Mouse (Mus musculus) heart, embryonic 15.5 days (tissue): ENCODE measurements at regions not wholly inside any gene's neighbourhood (a gene's known extent, or its start where the extent isn't known, plus 50 kb on each side); places are given as distances from the start of the nearest gene placed in this dataset.
"Not testable (repeated sequence)": the region's sequence is repeated elsewhere in the genome, so short reads cannot be mapped to it uniquely, and the experiment has no call there.

ENCODE experiments used
- ATAC-seq: fragments of 200-750 bp; cut with Nextera tagmentation; replicated peaks from 2 replicates; pipeline ENCODE4 v1.8.0; 2017; ENCODE audit warnings: low read depth, moderate TSS enrichment; ENCODE audit not compliant: insufficient number of reproducible peaks, insufficient read depth, low FRiP score
- H3K27ac ChIP-seq: fragments of 300-500 bp; sonication (generic); 2 replicates; pipeline ENCODE4 v1.5.1; 2015; ENCODE audit warnings: mild to moderate bottlenecking, inconsistent platforms
- H3K27me3 ChIP-seq: fragments of 300-500 bp; sonication (generic); 2 replicates; pipeline ENCODE4 v1.6.1; 2015; ENCODE audit warnings: inconsistent platforms
- H3K36me3 ChIP-seq: fragments of 300-500 bp; sonication (generic); 2 replicates; pipeline ENCODE4 v1.6.1; 2015; ENCODE audit warnings: mild to moderate bottlenecking, inconsistent platforms
- H3K4me1 ChIP-seq: fragments of 300-500 bp; sonication (generic); replicated peaks from 2 replicates; pipeline ENCODE4 v1.6.1; 2015; ENCODE audit warnings: inconsistent platforms
- H3K4me2 ChIP-seq: fragments of 300-500 bp; sonication (generic); 2 replicates; pipeline ENCODE4 v1.6.1; 2015; ENCODE audit warnings: inconsistent platforms, mild to moderate bottlenecking, moderate library complexity
- H3K4me3 ChIP-seq: fragments of 300-500 bp; sonication (generic); 2 replicates; pipeline ENCODE4 v1.5.1; 2015; ENCODE audit warnings: mild to moderate bottlenecking, inconsistent platforms
- H3K9ac ChIP-seq: fragments of 300-500 bp; sonication (generic); 2 replicates; pipeline ENCODE4 v1.6.1; 2015; ENCODE audit warnings: mild to moderate bottlenecking, inconsistent platforms
- H3K9me3 ChIP-seq: fragments of 300-500 bp; sonication (generic); replicated peaks from 2 replicates; pipeline ENCODE4 v1.6.1; 2016; ENCODE audit warnings: inconsistent platforms
- WGBS: fragments of 180-500 bp; shearing (Covaris S2); methylation state at CpG from one replicate; pipeline ENCODE4 v1.1.7; 2015; ENCODE audit warnings: mixed read lengths; 5-methylcytosine and 5-hydroxymethylcytosine counted together

DNA sequence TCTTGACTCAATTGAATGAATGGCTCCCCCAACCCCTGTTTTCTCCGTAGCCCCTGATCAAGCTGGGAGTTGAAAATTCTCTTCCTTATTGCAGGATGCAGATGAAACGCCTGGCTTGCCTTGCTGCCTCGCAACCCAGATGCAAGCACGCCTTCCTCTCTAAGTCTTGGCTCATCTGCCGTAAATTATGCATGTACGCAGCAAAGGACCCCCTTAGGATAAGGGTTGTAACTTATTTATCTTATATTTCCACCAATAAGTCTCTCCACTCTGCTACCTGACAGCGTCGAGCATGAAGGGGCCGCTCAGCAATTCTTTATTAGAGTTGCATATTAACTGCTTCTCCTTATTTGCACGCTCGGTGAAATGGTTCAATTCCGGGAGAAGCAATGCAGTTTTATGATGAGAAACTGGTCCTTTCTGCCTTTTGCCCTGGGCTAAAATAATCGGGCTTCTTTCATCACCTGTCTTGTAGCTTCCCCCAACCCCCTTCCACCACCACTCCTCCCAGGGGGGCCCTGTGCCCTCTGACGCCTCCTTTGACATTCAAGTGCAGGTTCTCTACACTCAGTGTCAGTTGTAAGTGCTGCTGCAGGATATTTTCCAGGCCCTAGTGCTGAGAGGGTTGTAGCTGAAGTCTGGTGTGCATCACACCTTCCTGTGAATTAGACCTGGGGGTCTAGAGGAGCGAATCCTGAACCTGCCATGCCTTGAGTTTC, 246.0 kb downstream of the Eipr1 start:
- H3K4me1 ChIP-seq, result peaks cover 35% of the 10 kb centered on the region
- 41% methylated on average over 15 of the region's 15 CpGs for WGBS

DNA sequence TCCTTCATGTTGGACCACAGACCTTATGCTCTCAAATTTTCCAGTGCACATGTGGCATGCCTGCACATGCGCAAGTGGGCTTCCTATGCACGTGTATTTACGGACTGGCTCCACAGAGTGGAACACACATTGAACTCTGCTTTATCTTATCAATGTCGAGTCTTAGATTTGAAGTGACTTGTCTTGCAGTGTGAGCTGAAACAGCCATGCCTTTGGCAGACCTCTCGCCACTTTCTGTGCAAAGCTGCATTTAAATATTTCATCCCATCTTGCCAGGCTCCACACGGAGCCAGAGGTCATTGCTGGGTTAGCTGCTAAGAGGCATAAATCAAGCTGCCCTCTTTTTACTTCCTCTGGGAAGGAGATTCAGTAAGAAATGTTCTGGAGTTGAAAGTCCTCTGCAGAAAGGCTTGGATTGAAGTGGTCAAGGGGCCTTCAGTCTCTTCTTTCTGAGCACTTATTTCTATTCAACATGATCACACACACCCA, 248.4 kb downstream of the Eipr1 start:
- Histone ChIP-seq H3K4me3 (no peak overlapping the region), H3K36me3 (no peaks in the 10 kb centered on the region), H3K4me1 (peaks cover 35% of the 10 kb centered on the region), H3K27ac (peak overlapping the region; percentile 44), H3K9ac (no peak overlapping the region), H3K4me2 (no peak overlapping the region), H3K9me3 (no peaks in the 10 kb centered on the region), H3K27me3 (no peaks in the 10 kb centered on the region)
- ATAC-seq, result peak; percentile 51
- WGBS, result 18% methylated on average over 6 of the region's 6 CpGs

More for the DNA sequence above, 246.0 kb downstream of the Eipr1 start:
- ATAC-seq, result peak; percentile 59; the same call in 1 of the 2 replicates
- H3K9me3 ChIP-seq, result no peaks in the 10 kb centered on the region
- no peaks in the 10 kb centered on the region for H3K36me3 ChIP-seq
- no peak overlapping the region for H3K4me3 ChIP-seq
- no peaks in the 10 kb centered on the region for H3K27me3 ChIP-seq
- H3K4me2 ChIP-seq, result peak overlapping the region; percentile 30
- H3K27ac ChIP-seq, result no peak overlapping the region; the same call in 1 of the 2 replicates
- H3K9ac ChIP-seq, result no peak overlapping the region

DNA sequence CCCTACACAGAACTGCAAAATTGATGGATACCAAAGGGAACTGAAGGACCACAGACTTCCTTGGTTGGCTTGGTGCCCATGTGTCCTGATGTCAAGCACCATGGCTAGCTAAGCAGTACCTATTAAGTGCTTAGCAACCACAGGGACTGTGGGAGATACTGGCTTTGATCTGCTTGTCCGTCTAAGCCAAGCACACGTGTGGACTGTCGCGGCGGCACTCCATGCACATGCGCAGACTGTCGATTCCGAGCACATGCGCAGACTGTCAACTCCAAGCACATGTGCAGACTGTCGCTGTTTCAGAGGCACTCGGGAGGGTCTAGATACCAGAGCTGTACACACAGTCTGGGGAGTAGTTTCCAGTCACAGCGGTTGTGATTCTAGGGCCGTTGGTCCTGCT, 252.9 kb downstream of the Eipr1 start:
- no peak overlapping the region for H3K27ac ChIP-seq
- no peaks in the 10 kb centered on the region for H3K36me3 ChIP-seq
- 0 out of 2 replicates have a peak, but pooled peaks have one; percentile 21 for ATAC-seq
- H3K4me3 ChIP-seq, result no peak overlapping the region
- peaks cover 13% of the 10 kb centered on the region for H3K4me1 ChIP-seq
- no peak overlapping the region for H3K9ac ChIP-seq
- no peak overlapping the region; the same call in 1 of the 2 replicates for H3K4me2 ChIP-seq
- H3K9me3 ChIP-seq, result no peaks in the 10 kb centered on the region
- WGBS, result 73% methylated on average over 13 of the region's 13 CpGs
- H3K27me3 ChIP-seq, result no peaks in the 10 kb centered on the region

DNA sequence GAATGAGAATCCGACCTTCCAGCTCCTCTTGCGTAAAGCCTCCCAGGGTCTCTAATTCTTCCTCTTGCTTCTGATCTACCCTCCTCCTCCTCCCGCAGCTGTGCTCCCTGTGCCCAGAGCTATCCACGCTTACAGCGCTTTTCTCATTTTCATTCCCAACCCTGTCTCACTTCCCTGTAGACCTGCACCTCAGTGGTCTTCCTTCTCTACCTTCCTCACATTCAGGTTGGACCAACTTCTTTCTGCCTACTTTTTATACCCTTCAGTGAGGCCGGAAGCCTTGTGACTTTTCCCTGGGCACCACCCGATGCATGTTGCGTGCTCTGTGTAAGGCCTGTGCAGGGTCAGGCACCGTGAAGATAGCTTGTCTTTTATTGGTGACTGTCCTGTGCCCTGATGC, 263.0 kb downstream of the Eipr1 start:
- Histone ChIP-seq H3K4me3 (no peak overlapping the region), H3K9me3 (no peaks in the 10 kb centered on the region), H3K4me1 (no peaks in the 10 kb centered on the region), H3K27me3 (no peaks in the 10 kb centered on the region), H3K9ac (no peak overlapping the region), H3K4me2 (no peak overlapping the region), H3K36me3 (no peaks in the 10 kb centered on the region), H3K27ac (no peak overlapping the region)
- WGBS, result 85% methylated on average over 9 of the region's 9 CpGs
- no peak for ATAC-seq

DNA sequence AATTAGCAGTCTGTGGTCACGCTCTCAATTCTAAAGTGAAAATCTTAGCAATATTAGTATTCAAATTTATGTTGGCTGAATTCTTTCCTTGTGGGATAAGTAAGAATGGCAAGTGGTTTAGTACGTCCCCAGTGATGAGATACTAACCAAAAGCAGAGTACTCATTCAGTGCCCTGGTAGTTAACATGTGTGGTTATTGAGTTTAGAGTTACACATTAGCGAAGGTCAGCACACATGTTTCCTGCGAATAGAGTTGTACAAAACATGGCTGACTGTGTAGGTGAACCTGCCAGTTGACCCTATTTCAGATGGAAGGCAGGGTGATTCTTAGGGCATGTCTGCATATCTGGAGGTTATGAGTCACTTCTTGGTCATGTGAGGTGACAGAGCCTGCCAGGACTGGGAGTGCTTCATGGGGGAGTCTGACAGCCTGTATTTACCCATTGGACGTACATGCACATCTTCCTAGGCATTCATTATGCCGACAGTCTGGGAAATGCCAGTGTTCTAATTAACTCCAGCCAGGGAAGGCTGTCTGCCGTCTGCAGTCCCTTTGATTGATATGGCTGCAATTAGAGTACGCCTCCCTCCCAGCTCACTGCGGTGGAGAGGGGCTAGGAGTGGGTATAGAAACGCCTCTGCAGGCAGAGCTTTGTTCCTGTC, 263.7 kb downstream of the Eipr1 start:
- H3K9me3 ChIP-seq, result no peaks in the 10 kb centered on the region
- no peak overlapping the region for H3K27ac ChIP-seq
- ATAC-seq, result no peak
- H3K36me3 ChIP-seq, result no peaks in the 10 kb centered on the region
- H3K4me3 ChIP-seq, result no peak overlapping the region
- WGBS, result 42% methylated on average over 10 of the region's 10 CpGs
- no peak overlapping the region for H3K9ac ChIP-seq
- no peaks in the 10 kb centered on the region for H3K4me1 ChIP-seq
- no peak overlapping the region for H3K4me2 ChIP-seq
- no peaks in the 10 kb centered on the region for H3K27me3 ChIP-seq

DNA sequence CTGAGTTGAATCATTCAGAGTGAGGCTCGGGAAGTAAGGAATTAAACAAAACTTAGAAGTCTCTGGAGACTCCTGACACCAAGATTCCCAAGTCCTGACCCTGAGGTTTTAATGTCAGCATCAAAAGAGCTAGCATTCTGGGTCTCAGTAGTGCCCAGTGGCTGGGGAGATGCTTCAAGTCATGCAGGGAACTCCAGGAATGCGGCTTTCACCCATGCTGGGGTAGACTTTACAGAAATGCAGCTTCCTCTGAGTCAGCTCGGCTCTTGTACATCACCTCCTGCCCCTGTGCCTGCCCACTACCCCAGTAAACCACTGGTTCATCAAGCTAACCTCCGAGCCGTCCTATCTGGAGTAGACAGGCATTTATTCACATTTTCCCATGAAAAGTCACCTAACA, 269.5 kb downstream of the Eipr1 start:
- H3K27ac ChIP-seq, result no peak overlapping the region
- no peak for ATAC-seq
- 52% methylated on average over 5 of the region's 5 CpGs for WGBS
- no peak overlapping the region for H3K9ac ChIP-seq
- no peak overlapping the region for H3K4me2 ChIP-seq
- H3K4me1 ChIP-seq, result no peaks in the 10 kb centered on the region
- no peak overlapping the region for H3K4me3 ChIP-seq
- H3K36me3 ChIP-seq, result no peaks in the 10 kb centered on the region
- H3K27me3 ChIP-seq, result no peaks in the 10 kb centered on the region
- no peaks in the 10 kb centered on the region for H3K9me3 ChIP-seq

DNA sequence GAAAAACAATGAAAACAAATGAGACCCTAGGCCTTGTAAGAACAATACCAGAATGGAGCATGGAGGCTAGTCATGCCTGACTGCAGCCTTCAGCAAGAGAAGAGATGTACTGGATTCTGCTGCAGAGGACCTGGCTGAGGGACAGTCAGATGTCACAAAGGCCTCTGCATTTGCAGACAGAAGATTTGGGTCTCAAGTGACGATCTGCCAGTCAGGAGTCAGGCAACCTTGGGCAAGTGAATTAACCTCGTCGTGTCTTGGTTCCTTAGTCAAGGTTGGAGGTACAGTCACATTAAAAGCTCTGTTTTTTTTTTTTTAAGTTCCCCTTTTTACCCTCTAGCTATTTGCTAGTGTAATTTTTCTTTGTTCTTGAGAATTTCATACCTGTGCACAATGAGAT, 276.6 kb downstream of the Eipr1 start:
- Histone ChIP-seq H3K4me2 (no peak overlapping the region), H3K9me3 (no peaks in the 10 kb centered on the region), H3K36me3 (no peaks in the 10 kb centered on the region), H3K4me3 (no peak overlapping the region), H3K9ac (no peak overlapping the region), H3K27me3 (no peaks in the 10 kb centered on the region), H3K4me1 (no peaks in the 10 kb centered on the region), H3K27ac (no peak overlapping the region)
- no peak for ATAC-seq
- WGBS, result 78% methylated on average over 3 of the region's 3 CpGs

DNA sequence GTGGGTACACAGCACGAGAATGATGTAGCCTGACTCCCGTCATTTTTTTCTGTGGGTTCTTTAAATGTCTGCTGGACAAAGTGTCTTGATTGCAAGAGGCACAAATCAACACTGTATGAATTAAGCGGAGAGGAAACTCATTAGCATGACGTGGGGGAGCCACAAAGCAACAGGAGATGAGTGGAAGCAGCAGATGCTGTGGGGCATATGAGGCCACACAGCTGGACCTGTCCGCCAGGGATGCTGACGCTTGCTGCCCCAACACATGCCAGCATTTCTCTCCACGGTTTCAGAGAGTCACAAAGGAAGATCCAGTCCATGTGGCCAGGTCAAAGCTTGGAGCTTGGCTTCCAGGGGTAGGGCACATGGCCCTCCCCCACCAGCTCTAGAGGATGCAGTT, 277.9 kb downstream of the Eipr1 start:
- 63% methylated on average over 7 of the region's 7 CpGs for WGBS
- Histone ChIP-seq H3K27ac (no peak overlapping the region), H3K27me3 (no peaks in the 10 kb centered on the region), H3K4me2 (no peak overlapping the region), H3K9me3 (no peaks in the 10 kb centered on the region), H3K9ac (no peak overlapping the region), H3K4me1 (no peaks in the 10 kb centered on the region), H3K36me3 (no peaks in the 10 kb centered on the region), H3K4me3 (no peak overlapping the region)
- ATAC-seq, result no peak

DNA sequence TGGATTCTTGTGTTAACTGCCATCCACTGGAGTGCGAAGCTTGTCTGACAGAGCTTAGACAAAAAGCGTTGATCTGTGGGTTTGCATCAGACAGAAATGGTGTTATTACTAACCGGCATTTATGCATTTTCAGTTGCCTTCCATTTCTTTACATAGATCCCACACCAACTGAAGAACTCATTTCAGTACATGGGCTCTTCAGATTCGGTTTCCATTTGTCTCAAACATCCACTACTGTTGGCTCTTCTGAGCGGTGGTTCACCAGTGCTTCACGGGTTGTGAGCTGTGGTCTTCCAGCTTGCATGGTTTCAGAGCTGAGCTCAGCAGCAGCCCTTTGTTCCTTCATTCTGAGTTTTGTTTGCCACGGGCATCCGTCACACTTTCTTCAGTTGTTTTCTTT, 294.4 kb downstream of the Eipr1 start:
- Histone ChIP-seq H3K4me2 (no peak overlapping the region), H3K9ac (no peak overlapping the region), H3K27ac (no peak overlapping the region), H3K9me3 (no peaks in the 10 kb centered on the region), H3K4me3 (no peak overlapping the region), H3K27me3 (no peaks in the 10 kb centered on the region), H3K4me1 (peaks cover 13% of the 10 kb centered on the region), H3K36me3 (no peaks in the 10 kb centered on the region)
- no peak for ATAC-seq
- 83% methylated on average over 8 of the region's 8 CpGs for WGBS

DNA sequence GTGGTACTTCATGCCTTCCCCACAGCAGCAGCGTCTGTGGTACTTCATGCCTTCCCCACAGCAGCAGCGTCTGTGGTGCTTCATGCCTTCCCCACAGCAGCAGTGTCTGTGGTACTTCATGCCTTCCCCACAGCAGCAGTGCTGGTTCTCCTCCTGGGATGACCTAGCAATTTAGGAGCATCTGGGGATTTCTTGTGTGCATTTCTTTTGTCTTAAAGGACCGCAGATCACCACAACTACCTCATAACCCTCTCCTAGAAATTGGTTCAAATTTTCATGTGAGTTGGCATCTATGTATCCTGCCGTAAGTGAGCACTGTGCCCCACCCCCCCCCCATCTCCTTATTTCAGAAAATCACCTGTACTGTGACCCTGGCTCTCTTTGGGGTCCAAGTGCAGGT, 297.0 kb downstream of the Eipr1 start:
- not testable (repeated sequence) for H3K9ac ChIP-seq, H3K27ac ChIP-seq, ATAC-seq, H3K9me3 ChIP-seq, H3K27me3 ChIP-seq, H3K4me2 ChIP-seq, H3K36me3 ChIP-seq, H3K4me3 ChIP-seq
- WGBS, result 59% methylated on average over 4 of the region's 4 CpGs
- peaks cover 15% of the 10 kb centered on the region for H3K4me1 ChIP-seq

DNA sequence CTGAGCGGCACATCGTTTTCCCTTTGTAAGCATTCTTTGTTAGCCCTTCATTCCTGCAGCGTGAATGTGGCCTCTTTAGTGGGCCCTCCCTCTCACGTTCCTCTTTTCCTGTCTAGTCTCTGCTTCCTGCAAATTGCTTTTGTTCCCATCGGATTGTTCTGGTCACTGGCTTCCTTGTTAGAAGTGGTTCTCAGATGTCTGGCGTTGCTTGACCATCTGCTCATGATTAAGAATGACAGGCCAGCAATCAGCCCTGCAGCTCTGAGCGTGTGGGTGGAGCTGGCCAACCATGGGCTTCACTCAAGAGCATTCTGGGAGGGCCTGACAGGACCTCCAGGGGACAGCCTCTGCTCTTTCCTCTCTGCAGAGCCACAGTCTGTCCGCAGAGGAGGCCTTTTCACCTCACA, 297.5 kb downstream of the Eipr1 start:
- H3K4me2 ChIP-seq, result no peak overlapping the region
- no peak overlapping the region for H3K27ac ChIP-seq
- H3K9me3 ChIP-seq, result no peaks in the 10 kb centered on the region
- H3K4me3 ChIP-seq, result no peak overlapping the region
- no peaks in the 10 kb centered on the region for H3K27me3 ChIP-seq
- H3K36me3 ChIP-seq, result no peaks in the 10 kb centered on the region
- H3K4me1 ChIP-seq, result peaks cover 15% of the 10 kb centered on the region
- no peak overlapping the region for H3K9ac ChIP-seq
- peak; percentile 73; the same call in 1 of the 2 replicates for ATAC-seq
- WGBS, result 11% methylated on average over 8 of the region's 8 CpGs

DNA sequence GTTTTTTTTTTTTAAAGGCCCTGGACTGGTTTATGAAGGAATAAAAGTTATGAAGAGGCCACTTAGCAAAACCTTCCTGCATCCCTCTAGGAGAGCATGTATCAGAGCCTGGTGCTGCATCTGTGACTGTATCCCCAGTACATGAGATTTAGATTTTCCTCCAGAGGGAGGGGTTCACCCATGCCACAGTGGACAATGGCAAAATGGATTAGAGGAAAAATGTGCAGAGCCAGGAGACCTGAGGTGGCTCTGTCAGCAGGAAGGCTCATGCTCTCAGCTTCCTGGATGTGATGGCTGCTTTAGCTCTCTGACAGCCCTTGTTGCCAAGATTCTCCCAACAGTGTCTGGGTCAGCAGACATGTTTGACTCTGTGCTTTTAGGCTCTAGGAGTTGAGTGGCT, 298.2 kb downstream of the Eipr1 start:
- H3K27ac ChIP-seq, result no peak overlapping the region

More for the DNA sequence above, 298.2 kb downstream of the Eipr1 start:
- ATAC-seq, result no peak
- peaks cover 15% of the 10 kb centered on the region for H3K4me1 ChIP-seq
- H3K9me3 ChIP-seq, result no peaks in the 10 kb centered on the region
- H3K4me2 ChIP-seq, result no peak overlapping the region
- no peaks in the 10 kb centered on the region for H3K27me3 ChIP-seq
- H3K4me3 ChIP-seq, result no peak overlapping the region
- H3K9ac ChIP-seq, result no peak overlapping the region
- H3K36me3 ChIP-seq, result no peaks in the 10 kb centered on the region
